Mouse (Mus musculus): ENCODE results near the gene Sgcd.

DNA sequence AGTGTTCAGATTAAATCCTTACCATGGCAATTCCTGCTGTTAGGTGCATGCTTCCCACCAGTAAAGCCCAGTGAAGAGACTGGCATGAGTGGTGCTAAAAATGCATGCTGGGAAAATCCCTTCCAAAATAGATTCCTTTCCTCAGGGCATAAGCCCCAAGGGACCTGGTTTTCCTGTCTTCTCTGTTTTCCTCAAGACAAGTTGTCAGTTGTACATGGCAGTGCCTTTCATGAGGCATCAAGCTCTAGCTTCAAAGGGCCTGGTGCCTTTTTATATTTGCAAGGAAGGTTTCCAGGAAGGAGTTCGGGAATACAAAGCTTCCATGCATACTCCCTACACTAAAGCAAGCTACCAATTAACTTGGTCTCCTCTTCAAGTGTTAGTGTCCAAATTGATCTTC is 782.3 kb downstream of the Sgcd start:
- TF ChIP-seq CHD2 (IDR thresholded peaks at IDR 0.05; ENCODE audit: low read length) (no peak), CTCF (conservative IDR thresholded peaks at IDR 0.05 in 1 of 2, IDR thresholded peaks at IDR 0.05 in 1 of 2; ENCODE audit: low read depth in 2 of 2, low read length in 2 of 2) (no peak), GABPA (IDR thresholded peaks at IDR 0.05; ENCODE audit: insufficient replicate concordance, low read depth, low read length) (no peak), USF1 (IDR thresholded peaks at IDR 0.05; ENCODE audit: low read depth, low read length) (no peak), POLR2A (IDR thresholded peaks at IDR 0.05; ENCODE audit: low read depth, low read length) (no peak), CHD1 (IDR thresholded peaks at IDR 0.05; ENCODE audit: low read depth, low read length) (no peak), EP300 (IDR thresholded peaks at IDR 0.05; ENCODE audit: low read length) (no peak), E2F4 (IDR thresholded peaks at IDR 0.05; ENCODE audit: insufficient replicate concordance, low read depth, low read length) (no peak), MXI1 (IDR thresholded peaks at IDR 0.05; ENCODE audit: low read depth, low read length) (no peak), PAX5 (IDR thresholded peaks at IDR 0.05; ENCODE audit: low read length) (no peak), HCFC1 (IDR thresholded peaks at IDR 0.05; ENCODE audit: low read depth, low read length) (no peak)
